Mouse (Mus musculus): Measurements from ENCODE around the gene Gm8439.

- no peak for TF ChIP-seq CTCF (conservative IDR thresholded peaks at IDR 0.05; ENCODE audit: low read length)
- TF ChIP-seq NANOG (IDR thresholded peaks at IDR 0.05; ENCODE audit: borderline replicate concordance, low read length), result no peak
These were observed 14.1 kb downstream of the Gm8439 start for GRCm38 (mm10) chr4:120602669-120603068.

Data from E14TG2a.4 (cell line).